Mouse (Mus musculus) 3134 (cell line): Measurements from ENCODE around the gene Hormad2.
A peak's percentile ranks its signal among the peaks of the same experiment; 100 is the strongest.

Experiments
- DNase-seq: peaks from one replicate; pipeline ENCODE4 v3.0.0-alpha.2; 2011; ENCODE audit warnings: low spot score; ENCODE audit not compliant: insufficient read length; ENCODE audit errors: extremely low read depth

Hormad2 gene

DNA sequence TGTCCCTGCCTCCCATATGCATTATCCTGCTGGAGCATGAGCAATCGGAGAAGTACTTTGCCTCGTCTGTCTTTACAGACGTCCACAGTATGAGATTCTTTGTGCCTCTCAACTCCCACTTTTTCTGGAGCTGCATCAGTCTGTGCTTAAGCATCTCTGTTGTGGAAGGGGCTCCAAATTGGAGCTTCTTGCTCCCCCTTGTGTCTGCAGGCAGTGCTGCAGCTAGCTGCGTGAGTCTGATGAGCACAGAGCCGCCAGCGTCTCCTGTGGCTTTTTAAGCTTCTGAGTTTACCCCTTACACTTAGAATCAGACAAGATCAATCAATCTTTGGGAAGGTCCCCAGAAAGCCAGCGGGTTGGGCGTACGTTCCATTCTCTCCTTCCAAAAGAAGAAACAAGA, 10.2 kb upstream of the Hormad2 start:
- DNase-seq = peak; percentile 37

DNA sequence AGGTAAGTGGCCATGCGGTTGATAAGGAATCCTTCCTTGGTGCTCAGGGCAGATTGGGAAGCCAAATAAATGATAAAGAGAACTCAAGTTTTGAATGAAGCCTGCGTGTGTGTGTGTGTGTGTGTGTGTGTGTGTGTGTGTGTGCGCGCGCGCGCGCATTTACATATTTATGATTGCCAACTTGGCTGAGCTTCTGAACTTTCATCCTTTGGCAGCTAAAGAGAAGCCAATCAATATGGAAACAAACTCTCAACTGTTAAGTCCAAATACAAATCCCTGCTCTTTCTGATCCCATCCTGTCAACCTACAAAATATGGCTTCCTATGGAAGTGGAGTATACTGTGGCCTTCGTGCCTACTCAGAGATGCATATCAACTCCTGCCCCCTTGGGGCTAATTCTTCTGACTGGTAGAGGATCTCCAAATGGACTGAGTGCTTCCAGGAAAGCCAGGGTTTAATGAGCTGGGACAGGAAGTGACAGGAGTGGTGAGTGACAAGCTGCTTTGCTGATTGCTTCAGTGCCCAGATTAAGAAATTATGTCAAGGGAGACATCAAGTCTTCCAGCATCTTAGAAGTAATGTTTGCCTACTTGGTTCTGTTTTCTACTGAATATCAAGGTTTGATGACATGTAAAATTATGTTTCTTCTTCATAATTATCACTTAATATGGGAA, 5.4 kb upstream of the Hormad2 start:
- no peak for DNase-seq

DNA sequence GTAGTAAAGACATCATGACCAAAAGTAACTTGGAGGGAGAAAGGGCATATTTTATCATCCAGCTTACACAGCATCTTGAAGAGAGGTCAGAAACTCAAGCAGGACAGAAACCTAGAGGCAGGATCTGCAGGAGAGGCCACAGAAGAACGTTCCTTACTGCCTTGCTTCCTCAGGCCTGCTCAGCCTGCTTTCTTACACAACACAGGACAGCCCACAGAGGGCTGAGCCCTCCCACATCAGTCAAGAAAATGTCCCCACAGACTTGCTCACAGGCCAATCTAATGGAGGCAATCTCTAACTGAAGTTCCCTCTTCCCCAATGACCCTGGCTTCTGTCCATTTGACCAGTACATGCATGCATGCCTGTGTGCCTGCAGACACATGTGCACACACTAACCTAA, 1.4 kb upstream of the Hormad2 start:
- no peak for DNase-seq

DNA sequence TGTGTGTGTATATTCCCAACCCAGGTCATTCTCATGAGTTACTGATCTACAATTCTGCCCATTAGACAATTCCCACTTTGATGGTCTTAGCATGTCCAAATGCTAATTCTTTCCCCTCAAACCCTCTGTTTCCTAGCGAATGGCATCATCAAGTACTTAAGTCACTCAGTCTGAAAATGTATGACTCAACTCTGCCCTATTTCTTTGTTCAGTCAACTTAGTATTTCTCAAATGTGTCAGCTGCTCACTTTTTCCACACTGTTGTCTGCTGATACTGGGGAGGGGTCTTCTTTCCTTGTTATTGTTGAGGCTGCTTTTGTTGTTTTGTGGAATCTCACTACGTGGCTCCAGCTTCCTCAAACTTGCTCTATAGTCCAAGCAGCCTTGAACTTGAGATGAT, 2.7 kb downstream of the Hormad2 start:
- peak; percentile 12 for DNase-seq

DNA sequence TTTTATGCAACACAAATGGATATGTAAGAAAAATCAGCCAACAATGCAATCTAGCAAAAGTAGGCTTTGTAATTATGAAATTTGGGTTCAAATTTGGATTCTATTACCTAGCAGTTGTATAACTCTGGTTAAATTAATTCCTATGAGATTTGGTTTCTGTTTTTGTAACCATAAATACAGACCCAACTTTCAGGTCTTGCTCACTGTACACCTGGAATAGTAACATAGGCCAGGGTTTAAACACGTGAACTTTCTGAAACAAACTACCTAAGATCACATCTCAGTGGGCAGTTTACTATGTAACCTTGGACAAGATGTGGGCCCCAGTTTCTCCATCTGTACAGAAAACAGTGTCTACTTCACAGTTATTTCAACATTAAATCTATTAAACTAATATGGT, 3.6 kb downstream of the Hormad2 start:
- no peak for DNase-seq

DNA sequence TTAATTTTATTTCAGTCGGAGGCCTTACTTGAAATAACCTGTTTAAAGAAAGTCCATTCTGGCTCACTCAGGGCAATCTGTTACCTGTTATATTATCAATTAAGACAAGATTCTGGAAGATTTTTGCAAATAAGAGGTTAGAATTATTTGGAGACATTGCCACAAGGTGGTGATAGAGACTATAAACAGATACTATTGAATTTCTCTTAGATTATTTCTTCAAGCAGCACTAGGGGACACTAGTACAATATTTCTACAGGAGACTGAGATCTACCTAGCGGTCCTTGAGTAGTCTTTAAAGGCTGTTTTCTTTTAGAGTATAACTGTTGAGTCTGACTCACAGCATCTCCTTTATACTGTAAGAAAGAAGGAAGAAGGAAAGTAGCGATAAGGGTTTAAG, 4.3 kb downstream of the Hormad2 start:
- DNase-seq = no peak

DNA sequence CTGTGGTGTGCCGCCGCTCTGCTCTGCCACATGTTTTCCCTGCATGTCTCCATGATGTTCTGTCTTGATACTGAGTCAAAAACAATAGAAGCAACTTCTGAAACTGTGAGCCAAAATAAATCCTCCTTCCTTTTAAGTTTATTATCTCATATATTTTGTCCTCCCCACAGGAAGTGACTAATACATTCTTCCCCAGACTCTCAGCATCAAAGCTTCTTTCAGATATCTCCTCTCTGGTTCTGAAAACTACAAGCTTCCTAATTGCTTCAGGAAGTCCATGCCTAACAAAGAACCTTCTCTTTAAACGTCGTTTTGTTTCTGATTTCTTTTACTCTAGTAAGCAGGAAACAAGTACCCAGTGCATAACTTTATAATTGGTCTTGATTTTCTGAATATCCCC, 6.4 kb downstream of the Hormad2 start:
- DNase-seq = peak; percentile 23

DNA sequence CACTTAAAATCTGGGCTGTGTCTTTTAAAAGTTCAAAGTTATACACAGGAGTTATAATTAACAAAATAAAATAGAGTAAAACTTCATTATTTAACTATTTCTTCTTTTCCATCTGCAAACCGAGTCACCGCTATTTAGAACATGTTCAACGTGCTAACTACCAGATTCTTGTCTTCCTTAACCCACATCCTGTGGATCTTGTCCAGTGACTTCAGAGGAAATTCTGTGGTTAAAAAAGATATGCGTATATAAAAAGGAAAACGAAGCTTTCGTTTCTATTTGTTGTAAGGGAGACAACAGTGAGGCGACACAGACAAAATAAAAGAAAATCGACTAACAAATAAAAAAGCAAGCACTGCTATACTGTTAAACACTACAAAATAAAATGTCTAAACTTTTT, 17.1 kb downstream of the Hormad2 start:
- DNase-seq = peak; percentile 40

DNA sequence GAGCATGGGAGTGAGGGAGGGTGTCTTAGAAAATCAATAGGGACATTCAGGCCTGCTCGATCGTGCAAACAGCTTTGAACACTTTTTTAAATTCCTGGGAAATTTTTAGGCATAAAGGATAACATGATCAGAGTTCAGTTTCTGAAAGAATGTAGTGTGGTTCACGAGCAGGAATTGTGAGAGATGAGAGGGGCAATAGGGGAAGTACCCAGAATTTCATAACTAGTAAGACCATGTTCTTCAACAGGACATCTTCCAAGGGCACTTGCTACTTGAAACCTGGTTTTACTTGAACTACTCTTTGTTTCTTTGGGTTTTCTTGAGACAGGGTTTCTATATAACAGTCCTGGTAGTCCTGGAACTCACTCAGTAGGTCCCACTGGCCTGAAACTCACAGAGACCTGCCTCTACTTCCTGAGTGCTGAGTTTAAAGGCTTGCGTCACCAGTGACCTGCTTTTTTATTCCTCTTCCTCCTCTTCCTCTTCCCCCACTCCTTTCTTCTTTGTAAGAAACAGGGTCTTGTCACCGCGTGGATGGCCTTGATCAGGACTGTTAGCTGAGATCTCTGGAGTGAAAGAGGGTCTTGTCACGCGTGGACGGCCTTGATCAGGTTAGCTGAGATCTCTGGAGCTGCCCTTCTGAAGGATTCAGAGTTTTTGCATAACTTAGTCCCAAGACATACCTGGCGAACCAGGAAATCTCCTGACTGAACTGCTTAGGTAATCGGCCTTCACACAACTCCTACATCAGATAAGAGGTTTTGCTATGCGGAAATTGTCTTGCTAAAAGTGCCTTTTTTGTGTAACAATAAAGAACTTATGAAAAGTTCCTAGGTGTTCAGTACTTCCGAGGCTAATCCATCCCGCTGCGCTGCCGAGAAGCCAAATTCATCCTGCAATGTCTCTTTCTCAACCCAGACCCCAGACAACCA, 18.1 kb downstream of the Hormad2 start:
- DNase-seq = no peak

DNA sequence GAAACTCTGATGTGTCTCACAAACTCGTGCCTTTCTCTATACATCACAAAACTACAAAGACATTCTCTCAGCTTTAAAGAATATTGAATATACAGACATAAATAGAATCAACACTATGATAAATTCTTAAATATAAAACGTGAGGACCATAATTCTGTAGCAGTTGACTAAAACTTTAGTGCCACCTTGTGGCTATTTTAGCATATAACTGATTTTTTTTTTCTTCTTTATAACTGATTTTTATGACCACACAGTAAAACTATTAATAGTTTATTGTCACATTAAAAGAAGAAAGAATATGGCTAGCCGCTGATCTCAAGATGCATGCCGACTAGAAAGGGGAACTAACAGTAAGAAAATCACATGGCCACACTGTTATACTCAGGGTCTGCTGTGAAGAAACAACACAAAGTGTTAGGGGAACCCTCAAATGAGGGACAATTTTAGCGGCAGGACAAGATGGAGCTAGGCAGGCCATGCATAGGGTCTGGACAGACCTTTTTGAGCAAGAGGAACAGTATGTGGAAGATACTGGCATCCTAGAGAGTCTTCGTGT, 18.9 kb downstream of the Hormad2 start:
- DNase-seq = no peak

DNA sequence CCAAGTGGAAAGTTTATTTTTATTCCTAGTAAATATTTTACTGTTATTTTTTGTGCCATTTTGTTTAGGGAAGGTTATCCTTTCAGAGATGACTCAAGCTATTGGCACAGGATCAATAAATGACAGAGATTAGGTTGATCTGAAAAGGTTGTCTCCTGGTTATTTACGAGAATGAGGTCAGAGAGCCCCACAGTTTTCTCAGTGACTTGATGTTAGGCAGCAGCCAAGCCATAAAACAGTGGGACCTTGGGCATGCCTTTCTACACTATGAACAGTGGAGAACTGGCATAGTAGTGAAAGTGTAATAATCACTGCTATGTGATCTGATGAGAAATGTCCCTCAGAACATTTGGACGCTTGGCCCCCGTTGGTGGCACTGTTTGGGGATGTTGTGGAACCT, 22.9 kb downstream of the Hormad2 start:
- DNase-seq = no peak

DNA sequence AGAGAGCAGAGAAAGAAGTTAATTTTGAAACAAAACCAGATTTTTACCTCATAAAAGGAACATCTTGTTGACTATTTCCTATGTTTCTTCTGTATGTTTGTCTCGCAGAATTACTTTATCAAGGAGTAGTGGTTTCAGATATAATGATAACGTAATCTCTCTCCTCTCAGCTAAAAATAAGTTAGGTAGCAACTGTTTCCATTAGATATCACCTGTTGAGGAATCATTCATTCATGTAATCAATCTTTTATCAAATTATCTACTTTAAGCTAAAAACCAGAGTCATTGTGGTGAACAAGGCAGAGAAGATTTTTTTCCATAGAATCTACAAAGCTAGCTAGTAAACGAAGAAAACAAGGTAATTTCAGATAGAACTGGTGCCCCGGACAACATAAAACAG, 28.6 kb downstream of the Hormad2 start:
- no peak for DNase-seq

DNA sequence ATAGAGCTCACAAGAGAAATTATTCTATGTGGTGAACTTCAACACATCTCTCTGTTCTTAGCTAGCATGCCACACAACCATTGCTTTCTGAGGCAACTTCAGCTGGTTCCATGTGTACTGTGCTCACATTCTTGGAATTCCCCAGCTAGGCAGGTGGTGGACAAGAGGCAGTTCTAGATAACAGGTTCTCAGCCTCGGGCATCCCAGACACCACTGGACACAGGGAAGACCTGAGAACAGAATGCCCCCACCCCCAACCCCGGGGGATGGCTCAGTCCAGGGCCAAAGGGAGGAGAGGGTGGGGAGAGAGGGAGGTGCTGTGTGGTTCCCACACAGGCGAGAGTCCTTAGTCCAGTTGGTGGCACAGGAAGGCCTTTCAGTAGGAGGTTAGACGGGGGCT, 36.6 kb downstream of the Hormad2 start:
- DNase-seq = peak; percentile 13

DNA sequence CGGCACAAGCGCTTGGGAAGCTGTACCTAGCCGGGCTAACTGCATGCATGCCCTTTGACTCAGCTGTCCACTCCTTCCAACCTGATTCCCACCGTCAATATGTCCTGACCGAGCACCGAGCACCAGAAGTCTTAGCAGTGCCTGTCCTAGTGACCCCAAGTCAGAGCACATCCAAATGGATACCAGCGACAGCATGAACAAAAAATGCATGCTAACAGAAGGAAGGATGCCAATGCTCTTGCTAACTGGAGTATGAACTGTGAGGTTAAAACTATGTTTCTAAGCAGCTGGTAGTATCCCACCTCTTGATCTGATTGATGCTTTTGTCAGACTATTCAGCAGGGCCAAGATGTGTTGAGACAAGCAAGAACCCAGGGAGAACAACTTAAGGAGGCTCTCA, 37.5 kb downstream of the Hormad2 start:
- no peak for DNase-seq

DNA sequence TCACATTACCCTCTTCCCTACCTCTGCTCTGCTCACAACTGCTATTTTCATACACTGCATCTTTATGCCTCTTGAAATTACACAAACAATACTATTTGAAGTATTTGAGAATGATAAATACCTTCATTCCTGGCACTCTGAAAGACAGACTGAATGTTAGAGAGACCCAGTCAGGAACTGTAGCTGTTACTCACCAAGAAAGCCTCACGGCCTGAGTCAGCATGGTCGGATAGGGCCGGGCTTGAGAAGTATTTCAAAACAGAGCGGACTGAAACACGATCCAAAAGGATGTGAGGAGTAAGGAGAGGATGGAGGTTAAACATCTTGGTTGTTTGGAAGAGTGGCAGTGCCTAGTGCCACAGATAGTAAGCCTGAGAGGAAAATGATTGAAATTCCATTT, 39.7 kb downstream of the Hormad2 start:
- peak; percentile 47 for DNase-seq

DNA sequence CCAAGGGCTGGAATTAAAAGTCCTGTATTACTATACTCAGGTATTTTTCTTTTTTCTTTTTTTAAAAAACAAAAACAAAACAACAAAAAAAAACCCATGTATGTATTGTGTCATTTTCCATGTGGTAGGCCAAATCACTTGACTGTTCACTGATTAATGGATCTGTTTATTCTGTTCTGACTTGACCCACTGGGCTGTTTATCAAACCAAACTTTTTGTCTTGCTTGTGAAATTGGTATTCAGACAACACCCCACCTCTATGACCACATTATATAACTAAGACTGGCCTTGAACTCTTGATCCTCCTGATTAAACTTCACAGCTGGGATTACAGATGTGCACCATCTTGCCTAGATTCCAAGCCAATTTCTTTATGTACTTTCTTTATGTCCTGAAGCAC, 46.7 kb downstream of the Hormad2 start:
- DNase-seq = no peak

DNA sequence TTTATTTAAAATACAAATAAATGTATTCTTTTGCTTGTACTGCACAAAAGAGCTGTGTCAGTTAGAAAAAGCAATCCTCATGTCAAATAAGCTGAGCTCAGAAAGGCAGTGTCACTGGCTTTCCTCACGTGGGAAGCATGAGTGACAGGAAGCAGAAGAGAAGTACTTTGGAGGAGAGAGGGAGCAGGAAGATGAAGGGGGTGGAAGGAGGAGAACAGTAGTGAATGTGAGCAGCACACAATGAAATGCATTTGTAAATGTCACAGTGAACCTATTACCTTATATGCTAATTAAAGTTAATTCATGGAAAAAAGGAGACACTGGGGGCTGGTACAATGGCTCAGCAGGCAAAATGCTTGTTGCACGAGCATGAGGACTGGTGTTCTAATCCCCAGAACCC, 52.9 kb downstream of the Hormad2 start:
- no peak for DNase-seq

DNA sequence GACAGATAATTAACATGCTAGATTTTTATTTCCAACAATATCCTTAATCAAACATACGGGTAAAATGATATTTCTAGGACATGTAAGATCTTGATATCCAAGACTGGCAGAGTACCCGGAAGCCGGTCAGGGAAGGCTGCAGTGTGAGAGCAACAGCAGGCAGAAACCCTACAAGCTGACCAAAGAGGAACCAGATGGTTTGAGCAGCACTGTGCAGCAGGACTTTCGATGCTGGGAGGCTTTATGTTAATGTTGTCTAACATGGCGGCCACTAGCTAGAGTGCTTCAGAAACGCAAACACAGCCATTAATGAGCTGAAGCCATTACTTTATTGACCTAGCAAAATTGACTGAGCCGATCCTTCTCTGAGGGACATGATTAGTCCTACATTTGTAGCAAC, 58.6 kb downstream of the Hormad2 start:
- DNase-seq = no peak

DNA sequence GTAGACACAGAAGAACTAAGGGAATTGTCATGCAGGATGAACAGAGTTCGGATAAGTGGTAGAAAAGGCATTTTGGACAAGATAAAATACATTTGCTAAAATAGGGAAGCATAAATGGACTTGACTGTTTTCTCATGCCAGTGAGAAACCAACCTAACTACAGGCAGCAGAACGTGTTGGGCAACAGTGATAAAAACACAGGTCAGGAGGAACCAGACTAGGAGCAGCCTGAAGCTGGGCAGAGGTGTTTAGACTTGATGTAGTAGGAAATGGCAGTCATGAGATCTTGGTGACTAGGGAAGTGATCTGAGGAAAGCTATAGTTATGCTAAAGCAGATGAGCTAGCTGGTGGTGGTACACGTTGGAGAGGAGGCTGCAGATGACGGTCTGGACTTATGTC, 61.0 kb downstream of the Hormad2 start:
- DNase-seq = no peak

DNA sequence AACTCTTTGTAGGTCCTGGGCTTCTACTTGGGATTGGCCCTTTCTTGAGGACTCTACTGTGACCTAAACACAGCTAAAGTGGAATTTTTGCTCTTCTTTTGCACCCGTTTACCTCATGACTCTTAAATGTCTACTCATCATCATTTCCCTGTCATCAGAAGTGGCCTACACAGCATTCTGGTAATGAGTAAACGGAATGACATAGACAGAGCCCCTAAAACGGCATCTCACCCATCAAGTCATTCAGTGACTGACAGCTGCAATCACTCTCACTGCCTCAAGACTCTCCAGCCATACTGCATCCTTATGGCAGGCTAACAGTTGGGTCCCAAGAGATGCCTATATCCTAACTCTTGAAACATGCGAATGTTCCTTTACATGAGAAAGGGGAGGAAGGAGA, 74.5 kb downstream of the Hormad2 start:
- DNase-seq = no peak

DNA sequence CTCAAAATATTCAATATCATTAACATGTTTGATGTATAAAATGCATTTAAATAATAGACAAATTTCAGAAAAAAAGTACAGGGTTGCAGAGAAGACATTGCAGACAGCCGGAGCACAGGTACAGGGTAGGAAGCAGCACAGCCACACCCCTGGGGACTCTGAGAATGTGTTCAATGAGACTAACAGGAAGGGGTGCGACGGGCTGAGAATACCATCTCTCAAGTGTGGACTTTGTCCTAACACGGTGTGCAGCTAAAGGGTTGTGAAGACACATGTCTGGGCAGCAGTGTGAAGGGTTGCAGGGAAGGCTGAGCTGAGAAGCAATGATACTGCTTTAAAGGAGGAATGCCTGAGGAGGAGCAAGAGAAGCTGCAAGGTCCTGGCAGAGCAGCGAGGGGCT, 85.5 kb downstream of the Hormad2 start:
- no peak for DNase-seq

DNA sequence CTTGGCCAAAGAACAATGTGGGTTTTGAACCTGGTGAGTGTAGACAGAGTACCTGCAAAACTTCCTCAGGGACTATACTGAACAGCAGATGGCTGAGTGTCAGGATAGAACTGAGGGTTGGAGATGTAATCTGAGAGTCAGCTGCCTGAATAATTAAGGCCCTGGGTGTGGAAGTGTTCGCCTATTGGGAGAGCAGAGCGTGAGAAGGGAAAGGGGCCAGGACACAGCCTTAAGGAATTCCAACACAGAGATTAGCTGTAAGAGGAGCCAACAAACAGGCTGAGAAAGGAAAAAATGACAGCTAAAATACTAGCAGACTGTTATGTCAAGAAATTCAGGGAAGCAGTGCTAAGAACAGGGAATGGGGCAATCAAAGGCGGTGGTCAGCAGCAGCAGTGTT, 88.3 kb downstream of the Hormad2 start:
- no peak for DNase-seq
